ENCODE assay signal across 28 mouse cellular contexts in the genomic region with DNA sequence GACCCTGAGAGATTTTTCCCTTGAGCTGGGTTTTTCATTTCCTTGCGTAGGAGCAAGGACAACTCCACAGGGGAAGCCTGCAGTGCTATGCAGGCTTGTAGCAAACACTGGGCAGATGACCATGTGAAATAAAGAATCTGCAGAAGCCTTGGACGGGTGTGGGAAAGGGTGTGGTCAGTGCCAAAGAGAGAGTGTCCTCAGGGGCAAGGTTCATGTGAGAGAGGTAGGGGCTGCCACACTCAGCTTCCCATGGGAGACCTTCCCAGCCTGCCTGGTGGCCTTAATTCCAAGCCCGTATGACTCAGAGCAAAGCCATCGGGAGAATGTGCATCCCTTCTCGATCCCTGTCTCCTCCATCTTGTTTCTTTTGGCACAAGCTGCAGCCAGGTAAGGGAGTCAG. TPM values are rescaled to one million over a fixed set of nuclear protein-coding genes. Genes with fewer than 3 reads are reported as not detected.
"Had no signal": no experiment of that assay in that cellular context is flagged by ENCODE, and none has a peak within 500 bp of the region (broad histone marks: within the 10 kb centered on the region; RNA-seq: fewer than 3 reads in every experiment).

No protein-coding gene starts in this region.

- H3K9ac ChIP-seq: limb, embryonic 12.5 days; limb, embryonic 15.5 days; liver, embryonic 14.5 days; liver, postnatal 0 days; lung, embryonic 14.5 days; neural tube, embryonic 12.5 days; neural tube, embryonic 15.5 days had no signal

- ATAC-seq: liver, postnatal 0 days; lung, postnatal 0 days had no signal

- DNase-seq: kidney, adult 9 months; kidney, postnatal 14 days; kidney, postnatal 4 days; left cerebral cortex, postnatal 4 days; liver, postnatal 0 days; lung, embryonic 14.5 days; midbrain, embryonic 14.5 days; right cerebral cortex, adult 18-20 months; right cerebral cortex, postnatal 14 days; right cerebral cortex, postnatal 4 days; thymus, postnatal 25 days had no signal

- H3K4me2 ChIP-seq: limb, embryonic 12.5 days; limb, embryonic 15.5 days; liver, embryonic 11.5 days; lung, embryonic 14.5 days; neural tube, embryonic 12.5 days; neural tube, embryonic 15.5 days had no signal

- H3K9me3 ChIP-seq: limb, embryonic 12.5 days; limb, embryonic 15.5 days; neural tube, embryonic 12.5 days; neural tube, embryonic 15.5 days had no signal

- H3K4me3 ChIP-seq: limb, embryonic 12.5 days; limb, embryonic 15.5 days; neural tube, embryonic 12.5 days; neural tube, embryonic 15.5 days had no signal

- H3K27ac ChIP-seq: limb, embryonic 12.5 days; limb, embryonic 15.5 days; liver, embryonic 14.5 days; macrophage; neural tube, embryonic 12.5 days; neural tube, embryonic 15.5 days; stomach, postnatal 0 days had no signal

- H3K36me3 ChIP-seq: limb, embryonic 12.5 days; limb, embryonic 15.5 days; neural tube, embryonic 12.5 days; neural tube, embryonic 15.5 days had no signal

RNA-seq across cellular contexts. Expression of a gene that starts 39.1 kb away (rescaled TPM):
- total RNA-seq: layer of hippocampus, adult 18-20 months; layer of hippocampus, postnatal 14 days; left cerebral cortex, adult 8-10 months; left cerebral cortex, postnatal 14 days; left cerebral cortex, postnatal 4 days; megakaryocyte, adult 5-6 weeks; midbrain, postnatal 0 days had no signal
- polyA plus RNA-seq: kidney, embryonic 16.5 days; limb, embryonic 12.5 days; limb, embryonic 15.5 days; liver, embryonic 11.5 days; liver, embryonic 14.5 days; liver, postnatal 0 days; lung, embryonic 14.5 days; lung, postnatal 0 days; macrophage; midbrain, embryonic 14.5 days; midbrain, postnatal 0 days; neural tube, embryonic 12.5 days; neural tube, embryonic 15.5 days; stomach, embryonic 14.5 days; stomach, postnatal 0 days had no signal
